Mouse (Mus musculus): ENCODE measurements around the gene Gm16181. TPM values are rescaled to one million over a fixed set of nuclear protein-coding genes. Genes with fewer than 3 reads are reported as not detected.

Gene Gm16181
- total RNA-seq, 2 experiments from 2014 or later, result not detected

DNA sequence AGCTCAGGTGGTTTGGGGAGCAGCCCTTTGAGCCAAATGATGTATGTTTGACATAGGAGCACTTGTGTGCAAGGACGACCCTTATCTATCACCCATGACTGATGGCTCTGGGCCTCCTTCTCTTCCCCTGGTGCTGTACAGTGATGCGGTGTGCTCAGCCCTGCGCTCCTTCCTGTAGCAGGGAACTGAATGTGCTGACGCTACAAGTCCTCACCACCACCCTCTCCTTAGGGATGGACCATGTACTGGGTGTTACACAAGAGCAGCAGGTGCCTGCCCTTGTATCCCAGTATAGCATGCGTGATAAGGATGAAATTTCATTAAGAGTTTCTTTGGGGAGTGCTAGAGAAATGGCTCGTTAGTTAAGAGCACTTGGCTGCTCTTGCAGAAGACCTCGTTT lies 26.5 kb downstream of the Gm16181 start:
- DNase-seq (ENCODE audit: low spot score in 2 of 2), result no peak

- no peak for DNase-seq (ENCODE audit: low spot score in 2 of 2)
Observed at GRCm38 (mm10) chr17:35248986-35249385, 28.4 kb downstream of the Gm16181 start.

DNA sequence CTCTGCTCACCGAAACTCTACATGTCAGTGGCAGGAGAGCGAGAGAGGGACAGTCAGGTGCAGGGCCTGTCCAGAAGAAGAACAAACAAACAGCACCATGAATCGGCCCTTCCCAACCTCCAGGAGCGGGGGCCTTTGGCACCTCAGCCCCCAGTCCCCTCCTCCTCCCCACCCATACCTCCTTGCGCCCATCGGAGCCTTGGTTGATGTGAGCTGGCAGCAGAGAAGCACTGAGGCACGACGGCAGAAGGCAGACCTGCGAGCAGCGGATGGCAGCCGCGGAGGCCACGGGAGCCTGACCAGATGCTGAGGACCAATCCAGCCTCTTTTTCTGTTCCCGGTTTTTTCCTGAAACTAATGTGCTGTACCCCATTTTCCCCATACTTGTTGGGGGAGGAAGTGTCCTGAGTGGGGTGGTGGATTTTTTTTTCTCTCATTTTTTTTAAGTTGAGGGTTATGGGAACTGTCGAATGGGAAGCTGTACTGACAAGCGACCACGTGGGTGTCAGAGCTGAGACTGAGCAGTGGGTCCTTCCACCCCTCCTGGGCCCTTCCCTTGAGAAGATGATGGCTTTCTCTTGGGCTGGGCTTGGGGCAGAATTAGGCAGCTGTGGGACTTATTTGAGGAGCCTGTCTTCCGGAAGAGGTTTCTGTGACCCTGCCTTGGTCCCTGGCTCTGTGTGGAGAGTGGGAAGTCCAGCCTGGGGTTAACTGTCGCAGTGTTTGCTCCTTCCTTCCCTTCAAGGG lies 29.0 kb downstream of the Gm16181 start:
- no peak for DNase-seq (ENCODE audit: low spot score in 2 of 2)

- DNase-seq (ENCODE audit: low spot score in 2 of 2), result no peak
Observed at GRCm38 (mm10) chr17:35250348-35251120, 29.9 kb downstream of the Gm16181 start.

GRCm38 (mm10) chr17:35251162-35251719 lies 30.6 kb downstream of the Gm16181 start:
- DNase-seq (ENCODE audit: low spot score in 2 of 2), result no peak

- DNase-seq (ENCODE audit: low spot score in 2 of 2), result no peak
Observed at GRCm38 (mm10) chr17:35251981-35252380, 31.3 kb downstream of the Gm16181 start.

- no peak for DNase-seq (ENCODE audit: low spot score in 2 of 2)
Observed at GRCm38 (mm10) chr17:35252619-35253292, 32.1 kb downstream of the Gm16181 start.

DNA sequence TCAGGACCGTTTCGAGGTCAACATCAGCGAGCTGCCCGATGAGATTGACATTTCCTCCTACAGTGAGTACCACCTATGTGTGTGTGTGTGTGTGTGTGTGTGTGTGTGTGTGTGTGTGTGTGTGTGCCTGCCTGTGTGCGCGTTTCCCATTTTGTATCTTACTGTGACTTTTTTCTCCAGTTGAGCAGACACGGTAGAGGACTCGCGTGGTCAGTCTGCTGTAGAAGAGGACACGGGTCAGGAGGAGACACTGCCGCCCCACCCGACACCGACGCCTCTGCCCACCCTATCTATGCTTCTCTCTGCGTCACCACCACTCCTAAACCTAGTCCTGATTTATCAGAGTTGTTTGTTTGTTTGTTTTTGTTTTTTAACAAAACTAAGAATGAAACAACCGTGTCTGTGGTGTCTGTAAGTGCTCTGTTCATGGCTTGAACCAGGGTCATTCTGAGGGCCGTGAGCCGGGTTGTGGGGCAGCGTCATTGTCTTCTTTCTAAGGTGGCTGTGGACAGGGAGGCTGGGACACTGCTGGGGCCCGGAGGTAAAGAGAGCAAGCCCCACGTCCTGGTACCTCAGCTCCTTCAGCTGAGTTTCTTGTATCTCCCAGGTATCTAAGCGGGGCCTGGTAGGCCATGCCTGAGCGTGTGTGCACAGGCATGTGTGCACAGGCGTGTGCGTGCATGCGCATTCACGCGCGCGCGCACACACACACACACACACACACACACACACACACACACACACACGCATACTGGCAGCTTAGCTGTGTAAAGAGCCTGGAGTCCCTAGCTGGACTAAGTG lies 32.9 kb downstream of the Gm16181 start:
- DNase-seq (ENCODE audit: low spot score in 2 of 2), result no peak

DNA sequence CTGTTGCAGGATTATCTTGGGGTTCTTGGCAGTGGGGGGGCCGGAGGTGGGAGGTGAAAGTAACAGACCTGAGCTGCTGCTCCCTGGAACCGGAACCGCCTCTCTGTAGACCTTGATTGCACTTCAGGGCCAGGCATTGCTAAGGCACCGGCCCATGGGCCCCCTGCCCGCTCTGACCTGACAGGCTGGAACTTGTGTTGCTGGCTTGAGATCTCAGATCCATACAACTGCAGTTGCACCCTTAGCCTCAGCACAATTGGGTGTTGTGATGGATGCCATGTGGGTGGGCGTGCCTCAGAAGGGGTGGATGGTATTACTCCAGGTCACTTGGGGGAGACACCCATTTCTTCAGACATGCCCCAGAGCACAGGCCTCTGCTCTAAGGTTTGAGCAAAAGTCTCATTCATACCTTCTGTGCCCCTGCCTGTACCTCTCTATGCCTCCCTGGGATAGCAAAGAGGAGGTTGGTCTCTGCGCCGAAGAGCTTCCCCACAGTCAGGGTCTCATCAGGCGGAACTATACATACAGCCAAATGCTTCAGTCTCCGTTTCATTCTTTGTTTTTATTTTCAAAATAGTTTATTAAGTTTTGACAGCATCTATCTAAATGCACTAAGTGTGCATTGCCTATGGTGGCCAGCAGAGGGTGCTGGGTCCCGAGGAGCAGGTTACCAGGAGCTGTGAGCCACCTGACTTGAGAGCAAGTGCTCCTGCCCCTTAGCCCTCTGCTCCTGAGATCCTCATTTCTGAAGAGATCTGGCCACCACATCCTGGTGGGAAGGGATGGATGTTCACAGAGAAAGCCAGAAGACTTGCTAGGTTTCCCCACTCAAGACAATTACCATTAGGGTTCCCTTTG lies 33.8 kb downstream of the Gm16181 start:
- peak in 1 of 2 experiments; percentile 60 for DNase-seq (ENCODE audit: low spot score in 2 of 2)

- DNase-seq (ENCODE audit: low spot score in 2 of 2), result no peak
Observed at GRCm38 (mm10) chr17:35255301-35255700, 34.7 kb downstream of the Gm16181 start.

DNA sequence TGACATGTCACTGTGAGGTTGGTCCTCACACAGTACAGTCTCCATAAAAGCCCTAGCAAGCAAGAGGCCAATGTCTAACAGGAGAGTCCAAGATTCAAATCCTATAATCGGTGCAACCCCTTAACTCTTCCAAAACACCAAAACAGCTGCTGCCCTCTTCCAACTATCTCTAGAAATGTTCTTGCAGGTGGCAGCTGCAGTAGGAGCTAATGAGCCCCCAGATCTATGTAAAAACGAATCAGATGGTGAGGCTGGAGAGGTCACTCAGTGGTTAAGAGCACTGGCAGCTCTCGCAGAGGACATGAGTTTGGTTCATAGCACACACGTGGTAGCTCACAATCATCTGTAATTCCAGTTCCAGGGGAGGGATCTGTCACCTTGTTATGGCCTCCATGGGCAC lies 35.1 kb downstream of the Gm16181 start:
- no peak for DNase-seq (ENCODE audit: low spot score in 2 of 2)

GRCm38 (mm10) chr17:35257378-35257777 lies 36.7 kb downstream of the Gm16181 start:
- DNase-seq (ENCODE audit: low spot score in 2 of 2), result no peak

- DNase-seq (ENCODE audit: low spot score in 2 of 2), result peak; percentile 91 to 95
Observed at GRCm38 (mm10) chr17:35257824-35258491, 37.3 kb downstream of the Gm16181 start.

GRCm38 (mm10) chr17:35258492-35259478 lies 38.2 kb downstream of the Gm16181 start:
- no peak for DNase-seq (ENCODE audit: low spot score in 2 of 2)

GRCm38 (mm10) chr17:35259621-35260020 lies 39.0 kb downstream of the Gm16181 start:
- no peak for DNase-seq (ENCODE audit: low spot score in 2 of 2)

GRCm38 (mm10) chr17:35261651-35262050 lies 41.0 kb downstream of the Gm16181 start:
- DNase-seq (ENCODE audit: low spot score in 2 of 2), result no peak

GRCm38 (mm10) chr17:35262664-35263522 lies 42.3 kb downstream of the Gm16181 start, which contains the start of gene H2-D1:
Gene H2-D1, plus strand, starts transcription at chr17:35262730.
- peak; percentile 98 to 99 for DNase-seq (ENCODE audit: low spot score in 2 of 2)
